Mouse (Mus musculus) liver, embryonic 14.5 days (tissue): ENCODE measurements around the gene Parp12.

Experiments used
- CTCF ChIP-seq: IDR thresholded peaks from 2 replicates; pipeline ENCODE4 v1.5.1; 2016; ENCODE audit warnings: antibody characterized with exemption, low read depth, control low read depth
- EP300 ChIP-seq: IDR thresholded peaks from 2 replicates; pipeline ENCODE4 v1.6.1; 2016; ENCODE audit warnings: antibody characterized with exemption, low read depth

GRCm38 (mm10) chr6:39066935-39067578 is 51.1 kb downstream of the Parp12 start:
- TF ChIP-seq CTCF (peak; percentile 93), EP300 (no peak)
